Mouse (Mus musculus): ENCODE measurements at regions not wholly inside any gene's neighbourhood (a gene's known extent, or its start where the extent isn't known, plus 50 kb on each side); places are given as distances from the start of the nearest gene placed in this dataset.
A peak's percentile ranks its signal among the peaks of the same experiment; 100 is the strongest.

DNA sequence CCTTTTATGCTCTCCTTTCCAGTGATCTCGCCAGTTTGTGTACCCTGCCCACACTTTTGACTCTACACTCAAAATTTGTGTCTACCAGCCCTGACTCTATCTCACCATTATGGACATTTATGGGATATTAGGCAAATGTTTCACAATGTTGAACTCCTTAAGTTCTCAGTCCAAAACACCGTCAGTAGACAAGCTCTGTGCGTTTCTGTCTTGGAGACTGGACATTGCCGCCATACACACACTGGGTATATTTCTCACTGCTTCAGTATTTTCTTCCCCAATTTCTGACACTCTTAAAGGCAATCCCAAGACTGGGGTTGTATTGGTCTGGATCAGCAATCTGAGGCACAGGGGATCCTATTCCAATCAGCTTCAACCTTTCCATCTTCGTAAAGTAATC, 75.6 kb downstream of the Oxgr1 start:
- DNase-seq (ENCODE audit: low spot score in 2 of 2) = no peak

DNA sequence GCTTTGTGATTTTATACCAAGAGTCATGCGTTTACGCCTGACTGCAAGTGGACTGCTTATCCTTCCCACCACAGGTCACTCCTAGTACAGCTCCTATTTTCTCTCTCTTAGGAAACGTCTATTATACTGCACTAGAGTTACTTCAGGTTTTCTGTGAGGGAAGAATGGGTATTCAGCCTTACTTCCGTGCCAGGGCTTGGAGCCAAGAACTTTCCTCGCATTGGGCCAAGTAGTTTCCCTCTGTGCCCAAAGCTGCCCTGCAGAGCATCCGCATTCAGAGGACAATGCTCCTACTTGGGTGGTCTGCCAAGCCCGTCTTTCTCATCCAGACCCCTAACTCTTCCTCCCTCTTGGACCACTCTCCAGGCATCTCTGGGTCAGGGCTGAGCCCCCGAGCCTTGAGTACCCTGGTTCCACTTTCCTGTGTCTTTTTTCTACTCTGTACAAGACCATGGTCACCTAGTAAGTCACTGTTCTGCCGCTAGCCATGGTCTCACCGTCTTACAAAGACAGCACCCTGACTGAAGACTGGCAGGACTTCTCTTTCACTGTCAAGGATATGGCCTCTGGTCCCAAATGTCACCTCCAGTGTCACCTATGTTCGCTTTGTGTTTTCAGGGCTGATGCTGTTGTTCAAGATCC, 76.3 kb downstream of the Oxgr1 start:
- DNase-seq (ENCODE audit: low spot score in 2 of 2) = peak in 1 of 2 experiments; percentile 48

DNA sequence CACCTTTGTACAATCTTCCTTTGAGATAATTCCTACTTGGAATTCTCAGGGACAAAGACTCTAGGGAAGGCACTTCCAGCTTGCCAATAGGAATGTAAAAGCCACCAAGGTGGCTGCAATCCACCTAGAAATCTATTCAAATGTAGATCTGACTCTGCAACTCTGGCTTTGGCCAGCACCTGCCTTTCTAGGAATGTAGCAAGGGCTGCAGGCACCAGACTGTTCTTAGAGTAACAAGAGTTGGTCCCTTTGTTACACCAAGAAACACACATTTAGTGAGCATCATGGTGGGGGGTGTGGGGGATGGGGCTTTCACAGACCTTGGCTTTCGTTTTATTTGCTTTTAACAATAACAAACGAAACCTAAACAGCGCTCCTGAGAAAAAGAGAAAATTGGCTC, 78.5 kb downstream of the Oxgr1 start:
- peak in 1 of 2 experiments; percentile 9 for DNase-seq (ENCODE audit: low spot score in 2 of 2)

DNA sequence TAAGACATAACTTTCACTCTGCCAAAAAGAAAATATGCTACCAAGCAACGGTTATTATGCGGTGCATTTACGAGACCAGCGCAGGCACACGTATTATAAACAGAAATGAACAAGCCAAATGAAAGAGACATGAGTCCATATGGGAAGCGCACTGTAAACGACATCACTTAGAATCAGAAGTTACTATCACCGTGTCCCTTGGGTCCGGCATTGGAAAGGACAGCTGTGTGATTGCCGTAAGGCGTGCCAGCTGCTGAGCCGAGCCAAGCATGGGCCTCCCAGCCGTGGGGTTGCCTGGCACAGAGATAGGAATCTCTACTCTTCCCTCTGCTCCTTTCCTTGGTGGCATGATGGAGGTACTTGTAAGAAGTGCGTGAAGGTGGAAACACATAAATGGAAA, 88.4 kb downstream of the Oxgr1 start:
- no peak for DNase-seq (ENCODE audit: low spot score in 2 of 2)

DNA sequence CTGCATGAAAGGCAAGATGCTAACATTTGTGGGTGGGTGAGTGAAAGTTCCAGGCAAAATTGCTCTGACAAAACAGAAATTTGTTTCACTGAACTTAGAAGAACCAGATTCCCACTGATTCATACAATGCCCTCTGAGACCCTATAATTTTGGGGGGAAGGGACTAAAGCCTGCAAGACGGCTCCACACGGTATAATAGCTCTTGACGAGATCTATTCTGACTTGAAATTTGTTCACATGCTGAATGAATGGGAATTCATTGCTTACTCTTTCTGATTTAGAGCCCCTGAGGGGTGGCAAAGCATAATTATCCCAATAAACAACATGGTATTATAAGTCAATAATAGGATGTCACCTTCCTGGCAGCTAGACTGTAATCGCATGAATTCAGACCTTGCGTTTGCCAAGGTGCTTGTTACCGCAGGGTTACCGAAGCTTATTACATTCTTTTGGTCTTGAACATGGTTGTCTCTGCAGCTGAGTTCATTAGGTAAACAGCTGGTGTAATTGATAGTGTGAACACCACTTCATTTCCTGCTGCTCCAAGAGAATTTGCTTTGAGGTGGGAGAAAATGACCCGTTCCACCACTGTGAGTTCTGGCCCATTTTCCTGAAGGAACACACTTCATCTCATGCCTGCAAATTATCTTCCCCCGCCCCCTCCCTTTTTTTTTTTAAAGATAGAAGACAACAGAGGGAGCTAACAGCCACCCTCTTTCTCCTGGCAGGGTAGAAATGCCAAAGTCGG, 89.2 kb downstream of the Oxgr1 start:
- DNase-seq (ENCODE audit: low spot score in 2 of 2) = no peak
